Mouse (Mus musculus) T-cell, adult 2 months (primary cell): ENCODE data around the gene Olfm1.

Experiments used
- DNase-seq: peaks from one replicate; pipeline ENCODE4 v3.0.0; 2022; ENCODE audit warnings: low spot score

The Olfm1 gene

GRCm38 (mm10) chr2:28192821-28193689, at the start of gene Olfm1:
Olfm1 (plus strand) TSS chr2:28192992.
- DNase-seq = no peak

- no peak for DNase-seq
Observed at GRCm38 (mm10) chr2:28143417-28144045, 49.3 kb upstream of the Olfm1 start.

GRCm38 (mm10) chr2:28145702-28146101, 47.1 kb upstream of the Olfm1 start:
- no peak for DNase-seq

- DNase-seq = no peak
Observed at GRCm38 (mm10) chr2:28146152-28146551, 46.6 kb upstream of the Olfm1 start.

GRCm38 (mm10) chr2:28146685-28147084, 46.1 kb upstream of the Olfm1 start:
- DNase-seq = no peak

- DNase-seq = no peak
Observed at GRCm38 (mm10) chr2:28147248-28147794, 45.5 kb upstream of the Olfm1 start.

GRCm38 (mm10) chr2:28149688-28150087, 43.1 kb upstream of the Olfm1 start:
- no peak for DNase-seq

GRCm38 (mm10) chr2:28160568-28160967, 32.2 kb upstream of the Olfm1 start:
- DNase-seq = no peak

GRCm38 (mm10) chr2:28165570-28165969, 27.2 kb upstream of the Olfm1 start:
- no peak for DNase-seq

GRCm38 (mm10) chr2:28169336-28169735, 23.5 kb upstream of the Olfm1 start:
- DNase-seq = no peak

GRCm38 (mm10) chr2:28171962-28172361, 20.8 kb upstream of the Olfm1 start:
- DNase-seq = no peak

- DNase-seq = no peak
Observed at GRCm38 (mm10) chr2:28173225-28174141, 19.3 kb upstream of the Olfm1 start.

GRCm38 (mm10) chr2:28174441-28174840, 18.4 kb upstream of the Olfm1 start:
- no peak for DNase-seq

GRCm38 (mm10) chr2:28178600-28178999, 14.2 kb upstream of the Olfm1 start:
- DNase-seq = no peak

- DNase-seq = peak; percentile 6
Observed at GRCm38 (mm10) chr2:28180053-28180452, 12.7 kb upstream of the Olfm1 start.

- no peak for DNase-seq
Observed at GRCm38 (mm10) chr2:28188398-28188944, 4.3 kb upstream of the Olfm1 start.

GRCm38 (mm10) chr2:28193690-28194087, 897 bp downstream of the Olfm1 start:
- no peak for DNase-seq

GRCm38 (mm10) chr2:28194962-28195617, 2.3 kb downstream of the Olfm1 start:
- DNase-seq = no peak

GRCm38 (mm10) chr2:28195726-28196125, 2.9 kb downstream of the Olfm1 start:
- DNase-seq = no peak

GRCm38 (mm10) chr2:28201441-28201841, 8.6 kb downstream of the Olfm1 start:
- no peak for DNase-seq

GRCm38 (mm10) chr2:28204167-28204566, 11.4 kb downstream of the Olfm1 start:
- peak; percentile 24 for DNase-seq
